Mouse (Mus musculus) CH12F3 (cell line): ENCODE data around the gene Sh3kbp1.

Experiments used
- in situ Hi-C: fragments of 300-500 bp; cut with MboI; formaldehyde crosslinking; loops from 2 replicates; pipeline ENCODE4 v1.14.3; 2020; ENCODE audit warnings: low sequenced_read_pairs

Sh3kbp1 gene

GRCm38 (mm10) chrX:159909446-159910277 is 282.6 kb downstream of the Sh3kbp1 start:
- in situ Hi-C loops, result no loop called here

GRCm38 (mm10) chrX:159910600-159910999 is 283.5 kb downstream of the Sh3kbp1 start:
- in situ Hi-C loops, result no loop called here

- in situ Hi-C loops, result no loop called here
Observed at GRCm38 (mm10) chrX:159911613-159912012, 284.5 kb downstream of the Sh3kbp1 start.

GRCm38 (mm10) chrX:159912061-159912460 is 285.0 kb downstream of the Sh3kbp1 start:
- in situ Hi-C loops, result no loop called here

- in situ Hi-C loops, result no loop called here
Observed at GRCm38 (mm10) chrX:159913489-159913888, 286.4 kb downstream of the Sh3kbp1 start.

GRCm38 (mm10) chrX:159915125-159915524 is 288.1 kb downstream of the Sh3kbp1 start:
- in situ Hi-C loops, result no loop called here

- in situ Hi-C loops, result no loop called here
Observed at GRCm38 (mm10) chrX:159924759-159925158, 297.7 kb downstream of the Sh3kbp1 start.

- in situ Hi-C loops, result no loop called here
Observed at GRCm38 (mm10) chrX:159928165-159928564, 301.1 kb downstream of the Sh3kbp1 start.

GRCm38 (mm10) chrX:159928834-159929233 is 301.8 kb downstream of the Sh3kbp1 start:
- in situ Hi-C loops, result no loop called here

GRCm38 (mm10) chrX:159932027-159932426 is 305.0 kb downstream of the Sh3kbp1 start:
- in situ Hi-C loops, result no loop called here

GRCm38 (mm10) chrX:159942569-159942968 is 315.5 kb downstream of the Sh3kbp1 start:
- in situ Hi-C loops, result no loop called here

GRCm38 (mm10) chrX:159943586-159943985 is 316.5 kb downstream of the Sh3kbp1 start:
- in situ Hi-C loops, result no loop called here

- in situ Hi-C loops, result no loop called here
Observed at GRCm38 (mm10) chrX:159953546-159954429, 326.7 kb downstream of the Sh3kbp1 start.

GRCm38 (mm10) chrX:159954430-159954779 is 327.3 kb downstream of the Sh3kbp1 start:
- in situ Hi-C loops, result no loop called here

- in situ Hi-C loops, result no loop called here
Observed at GRCm38 (mm10) chrX:159955433-159955832, 328.4 kb downstream of the Sh3kbp1 start.

- in situ Hi-C loops, result loop anchor here (10.0 kb wide), 1 partner anchor 337 kb away; the partner anchor contains the start of gene Sh3kbp1
Observed at GRCm38 (mm10) chrX:159961385-159961784, 334.3 kb downstream of the Sh3kbp1 start.

GRCm38 (mm10) chrX:159963273-159963672 is 336.2 kb downstream of the Sh3kbp1 start:
- in situ Hi-C loops, result loop anchor here (10.0 kb wide), 1 partner anchor 338 kb away; the partner anchor contains the start of gene Sh3kbp1

GRCm38 (mm10) chrX:159963925-159964324 is 336.9 kb downstream of the Sh3kbp1 start:
- in situ Hi-C loops, result loop anchor here (10.0 kb wide), 1 partner anchor 339 kb away; the partner anchor contains the start of gene Sh3kbp1

GRCm38 (mm10) chrX:159969025-159969424 is 342.0 kb downstream of the Sh3kbp1 start:
- in situ Hi-C loops, result loop anchor here (10.0 kb wide), 1 partner anchor 344 kb away; the partner anchor contains the start of gene Sh3kbp1

- in situ Hi-C loops, result loop anchor here (10.0 kb wide), 1 partner anchor 144 kb away; no protein-coding TSS in a partner anchor
Observed at GRCm38 (mm10) chrX:159971091-159971779, 344.2 kb downstream of the Sh3kbp1 start.

- in situ Hi-C loops, result loop anchor here (10.0 kb wide), 1 partner anchor 141 kb away; no protein-coding TSS in a partner anchor
Observed at GRCm38 (mm10) chrX:159973730-159974129, 346.7 kb downstream of the Sh3kbp1 start.
